Mouse (Mus musculus): Measurements from ENCODE around the gene Rad51b.

- no peak for TF ChIP-seq EP300 (IDR thresholded peaks at IDR 0.05; ENCODE audit: insufficient read depth, low read depth, low read length)
- TF ChIP-seq POLR2A (IDR thresholded peaks at IDR 0.05; ENCODE audit: insufficient read depth, low read depth, low read length), result no peak
- no peak for TF ChIP-seq CTCF (IDR thresholded peaks at IDR 0.05)
Measured at GRCm38 (mm10) chr12:79816241-79816640, 519.2 kb downstream of the Rad51b start.

All from heart, adult 2 months (tissue).